Mouse (Mus musculus) CD4-positive, CD25-positive, alpha-beta regulatory T cell, adult 4 months (primary cell): Measurements from ENCODE around the gene Slit3. TPM values are rescaled to one million over a fixed set of nuclear protein-coding genes. Genes with fewer than 3 reads are reported as not detected.

Experiments used
- ATAC-seq: one replicate; pipeline ENCODE4 v1.8.0; 2017
- polyA plus RNA-seq, 2 experiments: library from polyadenylated mRNA; unstranded; fragments of 100-300 nt; shearing (Covaris generic); gene quantifications; one replicate each; pipeline ENCODE4 v1.2.1; 2017

The Slit3 gene
- polyA plus RNA-seq, 2 experiments from 2014 or later, result not detected

DNA sequence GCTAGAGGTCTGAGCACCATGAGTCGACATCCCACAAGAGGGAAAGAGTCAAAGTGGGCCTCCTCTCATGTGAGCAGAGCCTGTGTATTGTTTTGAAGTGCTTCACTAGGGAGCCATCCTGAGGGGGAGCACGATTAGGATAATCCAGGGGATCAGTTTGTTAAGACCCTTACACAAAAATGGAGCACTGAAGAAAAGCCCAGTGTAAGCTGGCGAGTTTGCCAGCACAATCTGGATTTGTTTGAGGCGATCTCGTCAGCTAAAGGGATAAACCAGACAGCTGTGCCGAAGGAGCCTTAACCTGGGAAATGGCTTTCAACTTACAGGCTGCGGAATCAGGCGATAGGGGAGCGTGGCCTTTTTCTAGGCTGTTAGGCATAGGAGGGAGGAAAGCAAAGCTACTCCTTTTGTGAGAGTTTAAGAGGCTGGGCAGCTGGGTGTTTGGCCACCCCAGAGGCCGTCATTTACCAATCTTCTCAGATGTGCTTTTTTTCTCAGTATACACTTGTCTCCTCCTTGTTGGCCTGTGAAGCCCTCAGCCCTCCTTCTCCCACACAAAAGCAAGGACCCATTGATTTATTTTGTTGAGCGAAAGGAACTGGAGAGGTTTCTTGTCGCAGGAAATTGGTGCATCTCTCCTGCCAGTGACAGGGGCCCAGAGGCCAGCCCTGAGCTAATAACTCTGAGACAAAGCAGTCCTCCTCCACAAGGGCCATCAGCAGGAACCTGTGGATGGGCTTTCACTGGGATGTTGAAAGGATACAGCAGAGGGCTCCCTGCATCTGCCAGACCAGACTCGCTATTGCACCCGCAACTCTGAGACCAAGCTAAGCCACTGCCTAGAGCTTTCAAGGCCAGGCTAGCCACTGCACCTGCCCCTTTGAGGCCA, 472.4 kb downstream of the Slit3 start:
- no peak for ATAC-seq

DNA sequence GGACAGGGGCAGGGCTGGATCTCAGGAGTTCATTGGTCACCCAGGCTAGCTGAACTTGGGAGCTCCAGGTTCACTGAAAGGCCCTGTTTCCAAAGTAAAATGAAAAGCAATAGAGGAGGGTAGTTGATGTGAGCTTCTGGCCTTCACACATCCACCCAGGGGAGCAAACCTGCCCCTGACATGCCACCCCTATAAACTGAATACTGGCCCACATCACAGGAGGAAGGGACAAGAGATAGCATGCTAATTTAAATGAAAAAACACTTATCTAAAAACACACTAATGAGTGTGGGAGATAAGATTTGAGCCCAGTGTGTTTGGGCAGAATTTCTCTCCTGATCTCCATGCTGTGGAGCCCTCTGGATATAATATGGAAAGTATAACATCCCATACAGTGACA, 475.0 kb downstream of the Slit3 start:
- no peak for ATAC-seq

DNA sequence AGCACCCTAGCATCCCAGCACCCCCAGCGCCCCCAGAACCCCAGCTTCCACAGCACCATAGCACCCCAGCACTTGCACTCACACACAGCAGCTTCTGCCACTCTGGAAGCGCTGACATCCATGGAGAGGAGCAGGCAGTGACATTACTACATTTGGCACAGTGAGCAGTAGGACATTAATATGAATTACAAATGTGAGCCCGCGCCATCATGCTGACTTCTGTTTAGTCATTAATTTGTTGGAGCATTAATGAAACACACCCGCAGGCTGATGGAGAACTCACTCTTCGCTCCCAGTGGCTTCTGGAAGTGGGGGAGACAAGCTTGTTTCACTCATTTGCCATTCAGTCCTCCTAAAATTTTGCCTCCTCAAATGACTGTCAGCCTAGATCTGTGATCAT, 476.9 kb downstream of the Slit3 start:
- no peak for ATAC-seq

DNA sequence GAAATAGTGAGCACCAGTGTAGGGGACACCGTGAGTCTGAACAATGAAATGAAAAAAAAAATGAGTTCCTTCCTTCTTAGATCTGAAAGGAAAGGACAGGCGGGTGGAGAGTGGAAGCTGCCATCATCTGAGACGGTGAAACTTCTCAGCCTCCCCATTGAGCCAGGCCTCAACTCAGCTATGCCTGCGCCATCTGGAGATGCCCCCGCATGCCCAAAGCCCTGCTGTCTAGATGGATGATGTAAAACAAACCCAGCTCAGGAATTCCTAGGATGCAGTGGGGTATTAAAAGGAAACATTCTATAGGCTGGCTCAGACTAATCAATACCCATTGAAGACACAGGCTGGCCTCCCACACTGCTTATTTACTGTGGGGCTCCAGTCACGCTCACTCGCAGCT, 477.7 kb downstream of the Slit3 start:
- no peak for ATAC-seq

DNA sequence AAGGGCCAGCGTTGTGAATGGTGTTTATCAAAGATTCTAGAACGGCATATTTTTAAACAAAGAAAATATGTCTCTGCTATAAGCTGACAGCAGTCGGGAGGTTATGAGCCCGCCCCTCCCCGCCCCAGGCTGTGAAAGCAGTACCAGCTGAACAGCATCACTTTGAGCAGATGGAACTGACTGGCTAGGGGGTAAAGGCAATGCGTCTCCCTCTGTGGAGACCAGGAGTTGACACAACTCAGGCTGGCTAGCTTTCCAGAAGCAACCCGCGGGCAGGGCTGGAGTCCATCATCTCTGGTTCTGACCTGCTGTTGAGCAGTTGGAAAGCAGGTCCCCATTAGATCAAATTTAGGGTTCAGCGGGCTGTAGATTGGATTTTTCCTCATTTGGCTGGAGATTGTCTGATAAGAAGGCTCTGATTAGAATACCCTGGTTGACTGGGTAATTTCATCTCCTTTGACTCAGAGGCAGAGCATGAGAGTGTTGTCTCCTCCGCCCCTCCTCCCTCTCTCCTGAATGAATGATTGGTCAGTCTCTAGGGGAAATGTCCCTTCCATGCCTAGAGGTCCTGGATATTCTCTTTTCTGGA, 480.7 kb downstream of the Slit3 start:
- ATAC-seq, result no peak

DNA sequence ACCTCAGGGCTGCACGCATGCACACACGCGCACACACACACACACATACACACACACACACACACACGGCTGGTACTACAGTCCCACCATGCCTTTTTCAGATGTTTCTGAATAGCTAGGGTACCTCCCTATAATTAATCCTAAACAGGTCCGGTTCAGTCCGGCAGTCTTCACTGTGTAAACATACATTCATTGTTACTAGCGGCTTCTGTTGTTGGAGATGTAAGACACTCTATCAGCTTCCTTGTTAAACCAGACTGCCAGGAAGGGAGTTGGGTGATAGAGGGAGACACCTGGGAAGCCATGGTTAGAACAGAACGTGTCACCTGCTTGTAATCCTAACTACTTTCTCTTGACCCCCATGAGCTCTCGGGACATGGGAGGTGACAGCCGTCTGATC, 481.6 kb downstream of the Slit3 start:
- no peak for ATAC-seq

DNA sequence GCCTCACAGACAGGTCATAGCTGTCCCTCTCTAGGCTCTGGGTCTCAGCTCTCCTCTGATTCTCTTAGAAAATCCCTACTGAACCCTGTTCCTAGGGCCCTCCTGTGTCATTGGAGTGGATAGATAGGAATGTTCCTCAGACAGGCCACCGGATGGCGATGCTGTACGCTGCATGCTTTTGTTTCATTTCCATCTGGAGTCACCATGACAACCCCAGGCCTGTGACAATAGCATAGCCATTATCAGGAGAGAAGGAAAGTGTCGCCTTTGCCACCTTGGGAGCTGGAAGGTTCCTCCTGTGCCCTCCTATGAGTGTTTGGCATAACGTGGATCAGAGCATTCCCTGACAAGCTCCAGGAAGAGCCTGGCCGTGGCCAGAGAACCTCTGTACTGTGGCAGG, 482.9 kb downstream of the Slit3 start:
- ATAC-seq, result no peak

DNA sequence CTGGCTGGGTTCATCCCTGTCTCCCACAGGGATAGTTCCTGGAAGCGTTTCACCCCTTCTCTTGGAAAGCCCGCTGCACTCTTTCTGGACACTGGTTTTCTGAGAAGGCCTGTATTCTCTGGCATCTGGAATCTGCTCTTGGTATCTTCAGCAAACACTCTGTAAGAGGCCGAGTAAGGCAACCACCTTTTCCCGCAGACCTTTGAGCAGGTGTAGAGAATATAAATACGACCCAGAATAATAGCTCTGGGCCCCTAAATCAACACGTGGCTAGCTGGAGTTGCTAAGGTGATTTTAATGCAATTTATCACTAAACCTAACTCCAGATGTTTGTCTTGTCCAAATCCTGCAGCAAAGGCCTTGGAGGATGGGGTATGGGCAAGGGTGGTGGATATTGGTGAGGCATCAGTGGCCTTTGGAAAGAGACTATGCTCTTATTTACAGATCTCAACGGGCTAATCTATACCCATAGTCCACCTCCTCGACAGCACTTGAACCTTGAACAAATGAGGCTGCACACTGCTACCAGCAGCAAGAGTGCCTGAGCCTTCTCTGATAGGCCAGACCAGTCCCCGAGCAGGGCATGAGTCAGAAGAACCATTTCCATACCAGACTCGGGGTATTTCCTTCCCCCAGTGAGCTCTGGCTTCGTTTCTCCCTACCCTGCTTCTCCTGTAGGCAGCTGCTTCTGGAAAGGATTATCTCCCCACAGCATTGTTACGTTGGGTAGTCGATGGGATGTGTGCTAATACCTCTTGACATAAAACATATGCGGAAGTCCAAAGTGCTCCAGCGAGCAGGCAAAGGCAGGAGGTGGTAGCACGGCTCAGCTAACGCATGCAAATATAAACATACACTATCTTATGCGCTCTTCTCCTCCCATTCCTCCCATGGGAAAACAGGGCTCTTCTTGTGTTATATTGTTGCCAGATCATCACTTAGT, 484.1 kb downstream of the Slit3 start:
- ATAC-seq, result no peak

DNA sequence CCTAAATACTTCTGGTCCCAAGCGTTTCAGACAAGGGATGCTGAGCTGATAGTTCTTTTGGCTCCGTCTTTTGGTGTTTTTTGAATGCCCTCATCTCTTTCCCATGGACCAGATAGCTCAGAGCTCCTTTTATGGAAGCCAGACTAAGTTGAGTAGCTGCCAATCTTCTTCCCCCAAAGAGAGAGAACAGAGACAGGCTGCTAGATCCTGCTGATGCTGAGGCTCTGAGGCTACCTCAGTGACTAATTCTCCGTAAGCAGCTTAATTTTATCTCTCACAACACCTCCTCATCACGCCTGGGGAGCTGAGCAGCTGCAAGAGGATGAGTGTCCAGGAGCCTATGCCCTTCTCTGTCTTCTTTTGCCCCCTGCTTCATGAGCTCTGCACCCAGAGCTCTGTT, 486.2 kb downstream of the Slit3 start:
- ATAC-seq, result no peak

DNA sequence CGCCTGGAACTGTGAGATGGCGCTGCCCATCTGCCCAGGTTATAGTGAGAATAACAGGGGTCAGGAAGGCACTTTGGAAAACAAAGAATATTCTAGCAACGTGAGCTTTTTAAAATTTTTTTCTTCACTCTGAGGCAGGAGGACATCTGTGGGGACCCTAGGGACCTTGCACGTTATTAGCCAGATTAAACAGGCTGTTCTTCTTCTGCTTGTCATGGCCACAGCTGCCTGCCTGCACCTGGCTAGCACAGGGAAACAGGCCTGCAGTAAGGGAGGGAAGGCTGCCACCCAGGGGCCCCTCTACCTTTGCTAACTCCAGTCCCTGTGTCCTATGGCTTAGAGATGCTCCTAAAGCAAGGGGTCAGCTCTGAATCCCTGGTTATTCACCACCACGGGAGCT, 487.8 kb downstream of the Slit3 start:
- ATAC-seq, result no peak

DNA sequence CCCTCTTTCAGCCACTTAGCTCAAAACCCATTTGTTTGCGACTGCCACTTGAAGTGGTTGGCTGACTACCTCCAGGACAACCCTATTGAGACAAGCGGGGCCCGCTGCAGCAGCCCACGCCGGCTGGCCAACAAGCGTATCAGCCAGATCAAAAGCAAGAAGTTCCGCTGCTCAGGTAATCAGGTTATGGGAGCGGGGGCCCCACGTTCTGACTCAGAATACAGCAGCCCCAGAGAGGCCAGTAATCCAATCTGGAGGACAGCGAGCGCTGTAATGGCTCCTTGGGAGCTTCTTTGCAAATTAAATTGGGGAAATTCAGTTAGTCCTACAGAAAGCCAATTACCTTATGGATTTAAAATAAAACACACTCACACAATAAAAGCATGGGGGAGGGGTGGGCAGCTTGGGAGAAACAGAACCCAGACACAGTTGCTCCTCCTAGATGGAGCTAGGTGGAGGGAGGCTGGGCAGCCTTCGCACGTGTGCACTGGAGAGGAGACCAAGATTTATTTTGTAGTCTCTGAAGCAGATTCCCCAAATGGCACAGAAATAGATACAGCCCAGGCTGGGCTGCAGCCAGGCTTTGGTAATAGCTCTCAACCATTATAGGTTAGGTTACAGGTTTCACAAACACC, 491.4 kb downstream of the Slit3 start:
- no peak for ATAC-seq

DNA sequence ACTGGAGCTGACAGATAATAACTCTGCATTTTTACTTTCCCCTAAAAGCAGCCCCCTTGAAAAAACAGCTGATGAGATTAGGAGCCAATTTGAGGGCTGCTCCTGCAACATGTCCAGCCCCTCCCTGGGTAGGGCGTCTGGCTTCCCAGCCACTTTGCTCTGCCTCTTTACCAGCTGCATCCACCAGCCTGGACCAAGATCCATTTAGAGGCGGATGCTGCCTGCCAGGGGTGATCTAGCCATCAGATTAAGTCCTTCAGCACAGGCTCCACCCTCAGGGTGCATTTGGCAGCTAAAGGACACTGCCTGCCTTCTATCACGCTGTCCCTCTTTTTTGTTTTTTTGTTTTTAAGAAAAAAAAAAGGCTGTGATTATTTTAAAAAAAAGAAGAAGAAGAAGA, 493.5 kb downstream of the Slit3 start:
- ATAC-seq, result no peak

DNA sequence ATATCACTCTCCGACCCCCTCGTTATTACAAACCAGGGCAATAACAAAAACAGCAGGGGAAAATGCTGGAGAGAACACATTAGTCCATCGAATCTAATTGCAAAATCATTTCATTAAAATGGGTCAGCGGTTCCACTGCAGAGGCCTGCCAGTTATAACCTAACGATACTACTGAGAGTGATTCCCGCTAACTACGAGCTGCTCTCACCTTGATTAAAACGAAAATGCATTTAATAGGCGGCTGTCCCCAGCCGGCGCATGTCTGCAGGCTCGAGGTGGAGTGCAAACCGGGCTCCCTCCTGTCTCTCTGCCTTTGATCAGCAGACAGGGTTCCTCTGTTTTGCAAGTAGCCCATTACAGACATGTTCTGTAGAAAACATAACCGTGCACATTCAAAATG, 498.4 kb downstream of the Slit3 start:
- no peak for ATAC-seq

DNA sequence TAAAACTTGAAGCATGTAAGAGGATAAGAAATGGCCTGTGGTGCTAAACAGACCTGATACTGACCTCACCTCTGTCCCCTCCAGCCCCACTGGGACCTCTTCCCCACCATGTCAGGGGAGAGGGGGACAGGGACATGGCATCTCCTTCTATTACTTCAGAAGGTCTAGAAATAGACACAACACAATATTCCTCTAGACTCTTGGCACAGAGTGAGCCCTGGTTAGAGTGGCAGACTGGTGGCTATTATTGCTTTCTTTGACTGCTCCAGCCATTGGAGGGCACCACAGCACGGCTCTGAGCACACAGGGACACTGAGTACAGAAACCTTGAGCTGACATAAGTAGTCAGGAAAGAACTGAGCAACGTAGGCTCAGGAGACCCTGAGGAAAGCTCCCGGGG, 501.7 kb downstream of the Slit3 start:
- ATAC-seq, result no peak

DNA sequence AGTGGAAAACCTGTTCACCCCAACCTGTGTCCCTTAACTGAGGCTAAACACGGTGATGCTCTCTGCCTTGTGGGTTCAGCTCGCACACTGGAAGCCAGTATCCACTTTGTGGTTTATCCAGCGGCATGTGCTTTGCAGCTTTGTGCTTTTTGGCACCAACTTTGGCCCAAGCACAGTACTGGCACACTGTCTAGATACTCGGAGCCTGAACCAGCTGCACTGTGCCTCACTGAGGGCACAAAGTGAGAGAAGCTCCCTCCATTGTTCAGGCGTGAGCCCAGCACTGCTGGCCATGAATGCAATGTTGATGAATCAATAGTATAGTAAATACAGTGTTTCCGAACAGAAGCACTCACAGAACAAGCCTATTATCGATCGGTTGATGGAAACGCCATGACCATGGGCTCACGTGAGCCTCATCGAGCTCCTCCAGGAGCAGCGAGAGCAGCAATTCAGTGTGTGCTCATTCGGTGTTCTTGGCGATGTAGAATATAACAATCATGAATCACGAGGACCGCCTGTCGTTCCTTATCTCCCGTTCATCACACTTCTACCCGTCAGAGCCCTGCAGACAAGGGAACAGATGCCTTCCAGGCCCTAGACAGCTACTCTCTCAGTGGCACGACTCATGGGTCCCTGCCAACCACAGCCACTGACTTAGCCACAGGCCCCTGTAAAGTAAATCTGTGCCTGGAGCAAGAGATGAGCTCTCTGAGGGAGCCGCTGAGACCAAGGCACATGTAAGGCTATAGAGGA, 503.7 kb downstream of the Slit3 start:
- no peak for ATAC-seq

DNA sequence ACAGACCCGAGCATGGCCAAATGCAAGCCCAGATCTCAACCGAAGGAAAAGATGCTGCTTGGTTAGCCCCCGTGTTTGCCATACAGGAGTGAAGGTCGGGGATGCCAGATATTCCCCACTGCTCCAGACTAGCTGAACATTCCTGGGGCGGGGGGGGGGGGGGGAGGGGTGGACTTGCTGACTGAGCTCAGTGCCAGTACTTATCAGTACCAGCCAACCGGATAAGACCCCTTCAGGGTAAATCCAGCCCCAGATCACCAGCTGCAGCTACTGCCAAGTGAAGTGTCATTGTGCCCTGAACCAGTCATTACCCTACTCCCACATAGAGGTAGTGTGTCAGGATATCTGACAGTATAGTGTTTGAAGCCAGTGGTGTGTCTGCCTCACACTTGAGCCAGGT, 504.6 kb downstream of the Slit3 start:
- ATAC-seq, result no peak

DNA sequence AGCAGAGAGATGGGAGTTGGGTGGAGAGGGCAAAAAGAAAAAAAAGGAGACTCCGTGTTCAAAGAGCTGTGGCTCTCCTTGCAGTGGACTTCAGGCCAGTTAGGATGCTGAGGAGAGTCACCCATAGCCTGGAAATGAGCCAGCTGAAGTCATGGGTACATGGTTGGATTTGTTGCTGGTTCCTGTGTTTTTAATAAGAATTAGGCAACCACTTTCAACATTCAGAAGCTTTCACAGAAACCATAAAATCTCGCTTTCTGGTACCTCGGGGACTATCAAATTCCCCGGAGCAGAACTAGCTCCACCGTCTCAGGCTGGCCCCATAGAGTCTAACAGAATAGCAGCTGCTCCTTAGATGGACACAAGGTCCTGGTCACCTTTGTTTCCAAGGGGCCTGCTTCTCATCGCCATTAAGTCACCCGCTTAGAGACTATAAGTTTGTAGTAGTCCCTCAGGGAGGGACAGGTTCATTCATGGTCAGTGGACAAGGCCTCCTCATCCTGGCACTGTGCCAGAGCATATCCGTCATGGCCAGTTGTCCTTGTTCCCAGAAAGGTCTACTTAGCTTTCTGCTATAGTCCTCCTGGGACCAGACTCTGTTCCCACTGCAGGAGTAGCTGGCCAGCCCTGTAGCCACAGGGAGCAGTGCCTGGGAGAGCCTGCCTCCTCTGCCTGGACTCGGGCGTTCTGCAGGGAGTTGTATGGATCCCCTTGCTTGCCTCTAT, 505.3 kb downstream of the Slit3 start:
- ATAC-seq, result no peak

DNA sequence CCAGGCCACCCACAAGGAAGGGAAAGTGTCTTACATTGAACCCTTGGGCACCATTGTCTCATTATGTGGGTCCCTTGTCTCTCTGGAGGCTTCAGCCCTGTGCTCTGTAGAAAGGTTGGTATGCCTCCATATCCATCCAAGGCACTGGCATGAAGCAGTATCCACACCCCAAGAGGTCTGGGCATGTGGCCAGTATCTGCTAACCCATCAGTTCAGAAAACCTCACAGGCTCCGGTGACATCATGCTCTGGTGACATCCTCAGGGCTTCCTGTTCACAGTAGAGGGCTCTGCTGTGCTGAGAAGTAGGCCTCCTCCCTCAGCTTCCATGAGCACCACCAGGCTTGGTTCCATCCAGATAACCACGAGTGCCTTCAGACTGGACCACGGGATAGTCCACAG, 506.8 kb downstream of the Slit3 start:
- ATAC-seq, result no peak

DNA sequence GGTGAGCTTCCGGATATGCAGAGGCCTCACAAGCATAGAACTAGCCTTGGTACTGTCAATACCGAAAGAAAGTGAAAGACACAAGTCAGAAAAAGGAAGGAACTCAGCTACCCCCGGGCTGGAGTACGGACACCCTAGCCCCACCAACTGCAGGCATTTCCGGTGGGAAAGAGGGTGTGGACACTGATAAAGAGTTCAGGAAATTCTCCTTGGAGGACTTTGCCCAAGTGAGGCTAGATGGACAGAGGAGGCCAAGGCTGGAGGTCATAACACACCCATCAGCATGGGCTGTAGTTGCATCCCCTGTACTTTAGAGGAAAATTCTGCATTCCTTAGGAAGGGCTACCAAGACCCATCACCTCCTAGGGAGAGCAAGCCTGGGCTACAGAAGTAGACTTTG, 511.2 kb downstream of the Slit3 start:
- no peak for ATAC-seq

DNA sequence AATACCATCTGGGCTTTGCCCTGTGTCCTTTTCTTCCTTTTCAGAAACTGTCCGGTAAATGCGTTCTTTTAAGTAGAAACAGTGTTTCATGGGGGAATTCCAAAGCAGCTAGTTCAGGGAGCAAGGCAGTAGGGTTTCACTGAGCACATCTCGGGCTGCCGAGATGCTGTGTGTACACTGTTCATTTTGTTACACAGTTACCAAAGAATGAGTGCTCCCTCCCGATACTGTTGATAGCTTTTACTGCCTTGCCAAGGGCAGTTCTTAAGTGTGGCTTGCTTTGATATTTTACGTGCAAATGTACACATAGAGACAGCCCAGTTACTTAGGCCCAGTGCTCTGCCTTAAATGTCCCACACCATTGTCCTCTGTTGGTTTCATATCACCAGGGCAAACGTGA, 516.1 kb downstream of the Slit3 start:
- no peak for ATAC-seq

DNA sequence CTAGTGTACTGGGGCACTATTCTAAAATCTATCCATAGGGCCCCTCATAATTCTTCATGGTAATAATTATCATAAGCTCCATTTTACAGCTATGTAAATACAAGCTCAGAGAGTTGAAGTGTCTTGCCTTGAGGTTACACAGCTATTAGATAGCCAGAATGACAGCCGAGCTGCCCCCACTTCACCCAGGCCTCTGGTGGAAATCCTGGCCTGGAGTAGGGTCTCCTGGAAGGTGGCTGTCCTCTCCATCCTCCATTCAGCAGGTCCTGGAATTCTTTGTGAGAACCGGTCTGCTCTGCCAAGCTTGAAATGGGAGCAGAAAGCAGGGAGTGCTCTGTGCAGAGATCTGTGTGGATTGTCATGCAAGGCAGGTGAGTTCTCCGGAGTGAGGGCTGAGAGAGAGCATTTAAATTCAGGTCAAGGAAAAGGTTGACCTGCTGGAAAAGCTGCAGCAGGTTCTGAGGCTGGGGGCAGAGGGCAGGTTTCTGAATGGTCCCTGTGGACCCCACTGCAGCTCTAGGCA, 517.9 kb downstream of the Slit3 start:
- no peak for ATAC-seq
